Mouse (Mus musculus) hindbrain, embryonic 13.5 days (tissue): ENCODE measurements at regions not wholly inside any gene's neighbourhood (a gene's known extent, or its start where the extent isn't known, plus 50 kb on each side); places are given as distances from the start of the nearest gene placed in this dataset.
A peak's percentile ranks its signal among the peaks of the same experiment; 100 is the strongest.

ENCODE experiments used
- ATAC-seq: fragments of 200-750 bp; cut with Nextera tagmentation; 2 replicates; pipeline ENCODE4 v1.8.0; 2017; ENCODE audit warnings: moderate TSS enrichment; ENCODE audit not compliant: low FRiP score
- H3K27ac ChIP-seq: fragments of 300-500 bp; sonication (generic); 2 replicates; pipeline ENCODE4 v1.5.1; 2015; ENCODE audit warnings: inconsistent platforms, mild to moderate bottlenecking, moderate library complexity
- H3K27me3 ChIP-seq: fragments of 300-500 bp; sonication (generic); 2 replicates; pipeline ENCODE4 v1.6.1; 2015; ENCODE audit warnings: mild to moderate bottlenecking, inconsistent platforms
- H3K36me3 ChIP-seq: fragments of 300-500 bp; sonication (generic); 2 replicates; pipeline ENCODE4 v1.6.1; 2015; ENCODE audit warnings: mild to moderate bottlenecking, inconsistent platforms
- H3K4me1 ChIP-seq: fragments of 300-500 bp; sonication (generic); replicated peaks from 2 replicates; pipeline ENCODE4 v1.6.1; 2015; ENCODE audit warnings: inconsistent platforms
- H3K4me2 ChIP-seq: fragments of 300-500 bp; sonication (generic); 2 replicates; pipeline ENCODE4 v1.6.1; 2015; ENCODE audit warnings: inconsistent platforms, mild to moderate bottlenecking, moderate library complexity
- H3K4me3 ChIP-seq: fragments of 300-500 bp; sonication (generic); 2 replicates; pipeline ENCODE4 v1.5.1; 2015; ENCODE audit warnings: mild to moderate bottlenecking, inconsistent platforms
- H3K9ac ChIP-seq: fragments of 300-500 bp; sonication (generic); 2 replicates; pipeline ENCODE4 v1.6.1; 2015; ENCODE audit warnings: mild to moderate bottlenecking, inconsistent platforms
- H3K9me3 ChIP-seq: fragments of 300-500 bp; sonication (generic); 2 replicates; pipeline ENCODE4 v1.6.1; 2016; ENCODE audit warnings: inconsistent platforms
- WGBS: fragments of 180-500 bp; shearing (Covaris S2); methylation state at CpG from one replicate; pipeline ENCODE4 v1.1.7; 2015; 5-methylcytosine and 5-hydroxymethylcytosine counted together

- H3K9me3 ChIP-seq: 0 out of 2 replicates have a peak, but pooled peaks cover 4% of the 10 kb centered on the region
- 91% methylated on average over 3 of the region's 3 CpGs for WGBS
- ATAC-seq: no peak
- H3K4me3 ChIP-seq: no peak overlapping the region
- no peaks in the 10 kb centered on the region for H3K36me3 ChIP-seq
- H3K4me1 ChIP-seq: no peaks in the 10 kb centered on the region
- H3K27me3 ChIP-seq: no peaks in the 10 kb centered on the region
- no peak overlapping the region for H3K4me2 ChIP-seq
- no peak overlapping the region for H3K9ac ChIP-seq
- no peak overlapping the region for H3K27ac ChIP-seq
These were observed 86.2 kb upstream of the Kl start for GRCm38 (mm10) chr5:150866198-150866597.

DNA sequence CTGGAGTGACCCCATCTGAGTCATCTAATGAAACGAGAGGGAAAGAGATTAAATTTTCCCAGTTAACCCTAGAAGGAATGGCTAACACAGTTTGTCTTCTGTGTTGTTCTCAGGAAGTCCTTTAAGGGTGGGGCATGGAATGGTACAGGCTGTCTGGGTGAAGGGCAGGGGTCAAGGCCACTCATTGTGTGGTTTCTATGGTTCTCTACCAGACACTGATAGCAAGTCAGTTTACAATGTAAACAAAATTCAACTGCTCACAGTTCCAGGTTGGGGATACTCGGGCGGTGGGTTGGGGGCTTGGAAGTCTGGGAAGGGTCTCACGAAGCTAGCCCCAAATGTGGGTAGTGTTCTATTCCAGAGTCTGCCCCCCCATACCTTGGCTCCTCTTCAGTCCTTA, 82.5 kb upstream of the Kl start:
- Histone ChIP-seq H3K36me3 (no peaks in the 10 kb centered on the region), H3K27me3 (no peaks in the 10 kb centered on the region), H3K4me2 (no peak overlapping the region), H3K27ac (no peak overlapping the region), H3K9ac (no peak overlapping the region), H3K4me1 (no peaks in the 10 kb centered on the region), H3K9me3 (0 out of 2 replicates have a peak, but pooled peaks cover 4% of the 10 kb centered on the region), H3K4me3 (no peak overlapping the region)
- 73% methylated on average over 4 of the region's 4 CpGs for WGBS
- ATAC-seq: no peak

DNA sequence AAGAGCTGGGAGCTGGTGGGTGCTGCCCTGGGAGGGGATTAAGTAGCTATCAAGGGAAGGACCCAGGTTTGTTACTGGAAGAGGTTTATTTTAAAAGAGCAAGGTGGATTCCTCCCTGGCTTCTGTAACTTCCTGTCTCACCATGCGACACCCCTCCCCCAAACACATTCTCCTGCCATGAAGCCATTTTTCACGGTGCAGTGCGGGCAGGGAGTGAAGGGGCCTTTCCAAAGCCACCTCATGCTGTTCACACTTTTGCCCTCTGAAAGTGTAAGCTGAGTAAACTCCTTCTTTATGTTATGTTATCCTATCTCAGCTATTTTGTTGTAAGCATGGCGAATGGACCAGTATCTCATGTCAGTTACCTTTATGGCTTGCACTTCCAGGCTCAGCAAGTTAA, 73.6 kb upstream of the Kl start:
- H3K27me3 ChIP-seq: no peaks in the 10 kb centered on the region
- H3K4me2 ChIP-seq: no peak overlapping the region
- H3K9ac ChIP-seq: no peak overlapping the region
- H3K4me3 ChIP-seq: no peak overlapping the region
- H3K9me3 ChIP-seq: no peaks in the 10 kb centered on the region
- H3K4me1 ChIP-seq: peaks cover 4% of the 10 kb centered on the region; the same call in 1 of the 2 replicates
- ATAC-seq: no peak
- WGBS: 61% methylated on average over 4 of the region's 4 CpGs
- no peaks in the 10 kb centered on the region for H3K36me3 ChIP-seq
- H3K27ac ChIP-seq: no peak overlapping the region

GRCm38 (mm10) chr5:150883676-150884075, 68.7 kb upstream of the Kl start:
- 82% methylated on average over 2 of the region's 2 CpGs for WGBS

GRCm38 (mm10) chr5:150890086-150890485, 62.3 kb upstream of the Kl start:
- Histone ChIP-seq H3K9ac (no peak overlapping the region), H3K27me3 (no peaks in the 10 kb centered on the region), H3K4me3 (no peak overlapping the region), H3K36me3 (no peaks in the 10 kb centered on the region), H3K4me2 (no peak overlapping the region), H3K4me1 (peaks cover 11% of the 10 kb centered on the region), H3K27ac (no peak overlapping the region), H3K9me3 (no peaks in the 10 kb centered on the region)
- 87% methylated on average over 4 of the region's 4 CpGs for WGBS
- no peak for ATAC-seq

More at GRCm38 (mm10) chr5:150883676-150884075, 68.7 kb upstream of the Kl start:
- peaks cover 3% of the 10 kb centered on the region; the same call in 1 of the 2 replicates for H3K4me1 ChIP-seq
- no peaks in the 10 kb centered on the region for H3K27me3 ChIP-seq
- no peak for ATAC-seq
- no peaks in the 10 kb centered on the region for H3K9me3 ChIP-seq
- no peak overlapping the region for H3K27ac ChIP-seq
- no peaks in the 10 kb centered on the region for H3K36me3 ChIP-seq
- H3K4me2 ChIP-seq: no peak overlapping the region
- H3K4me3 ChIP-seq: no peak overlapping the region
- H3K9ac ChIP-seq: no peak overlapping the region

DNA sequence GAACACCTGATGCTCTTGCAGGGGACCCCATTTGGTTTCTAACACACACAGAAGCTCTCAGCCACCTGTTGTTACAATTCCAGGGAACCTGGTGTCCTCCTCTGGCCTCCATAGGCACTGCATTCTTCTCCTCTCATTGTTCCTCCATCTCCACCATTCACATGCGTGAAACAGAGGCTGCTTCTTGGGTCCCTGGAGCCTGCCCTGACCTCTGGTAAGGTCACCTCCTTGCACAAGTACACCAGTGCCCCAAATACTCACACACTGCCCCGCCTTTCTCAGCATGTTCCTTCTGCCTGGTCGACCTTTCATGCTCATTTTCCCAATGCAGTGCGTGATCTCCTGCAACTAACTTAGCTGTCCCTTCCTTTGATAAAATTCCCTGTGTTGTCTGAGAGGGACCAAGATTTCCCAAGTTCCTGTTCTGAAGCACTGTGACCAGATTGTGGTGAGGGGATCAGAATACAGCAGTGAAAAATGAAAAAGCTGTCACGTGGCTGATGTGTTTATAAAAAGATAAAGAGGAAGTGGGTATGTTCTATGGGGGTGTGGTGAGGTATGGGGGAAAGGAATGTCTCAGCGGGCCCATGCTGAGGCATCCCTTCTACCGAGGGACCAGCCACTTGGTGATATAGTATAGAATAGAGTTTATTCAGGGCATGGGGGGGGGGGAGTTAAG, 61.0 kb upstream of the Kl start:
- peaks cover 11% of the 10 kb centered on the region for H3K4me1 ChIP-seq
- H3K36me3 ChIP-seq: no peaks in the 10 kb centered on the region
- no peak overlapping the region for H3K9ac ChIP-seq
- H3K27ac ChIP-seq: no peak overlapping the region
- no peaks in the 10 kb centered on the region for H3K27me3 ChIP-seq
- ATAC-seq: no peak
- H3K4me2 ChIP-seq: no peak overlapping the region
- no peak overlapping the region for H3K4me3 ChIP-seq
- no peaks in the 10 kb centered on the region for H3K9me3 ChIP-seq
- 46% methylated on average over 7 of the region's 7 CpGs for WGBS

DNA sequence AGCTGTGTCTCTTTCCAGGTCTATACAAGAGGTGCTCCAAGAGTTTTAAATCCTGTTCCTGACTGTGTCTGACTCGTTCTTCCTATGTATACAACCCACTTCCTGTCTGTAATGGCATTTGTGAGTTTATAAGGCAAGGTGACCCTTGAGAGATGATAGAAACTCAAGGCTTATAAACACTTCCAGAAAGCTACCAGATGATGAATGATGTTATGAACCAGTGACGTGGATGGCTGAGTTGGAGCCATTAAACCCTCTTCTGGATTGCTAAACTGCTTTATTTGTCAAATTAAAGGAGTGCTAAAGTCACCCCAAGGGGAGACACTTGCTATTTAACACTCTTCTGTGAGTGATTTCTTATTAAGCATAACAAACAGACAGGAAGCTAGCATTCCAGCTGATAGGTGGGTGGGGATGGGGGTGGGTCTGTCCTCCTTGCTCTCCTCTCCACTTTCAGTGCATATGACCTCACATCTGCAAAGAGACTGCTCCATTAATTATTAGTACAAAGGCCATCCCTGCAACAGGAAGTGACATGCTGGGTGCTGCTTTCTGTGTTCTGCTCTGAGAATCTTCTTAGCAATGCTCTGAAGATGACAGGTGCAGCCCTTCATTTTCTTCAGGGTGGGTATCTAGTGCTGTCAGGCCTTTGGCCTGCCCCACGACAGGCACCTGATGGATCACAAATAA, 58.2 kb upstream of the Kl start:
- peaks cover 11% of the 10 kb centered on the region for H3K4me1 ChIP-seq
- ATAC-seq: peak; percentile 64; the same call in 1 of the 2 replicates
- H3K27me3 ChIP-seq: no peaks in the 10 kb centered on the region
- H3K36me3 ChIP-seq: no peaks in the 10 kb centered on the region
- peak overlapping the region; percentile 41 for H3K27ac ChIP-seq
- no peak overlapping the region for H3K4me2 ChIP-seq
- WGBS: 42% methylated on average over 3 of the region's 3 CpGs
- H3K4me3 ChIP-seq: no peak overlapping the region
- no peaks in the 10 kb centered on the region for H3K9me3 ChIP-seq
- no peak overlapping the region for H3K9ac ChIP-seq

DNA sequence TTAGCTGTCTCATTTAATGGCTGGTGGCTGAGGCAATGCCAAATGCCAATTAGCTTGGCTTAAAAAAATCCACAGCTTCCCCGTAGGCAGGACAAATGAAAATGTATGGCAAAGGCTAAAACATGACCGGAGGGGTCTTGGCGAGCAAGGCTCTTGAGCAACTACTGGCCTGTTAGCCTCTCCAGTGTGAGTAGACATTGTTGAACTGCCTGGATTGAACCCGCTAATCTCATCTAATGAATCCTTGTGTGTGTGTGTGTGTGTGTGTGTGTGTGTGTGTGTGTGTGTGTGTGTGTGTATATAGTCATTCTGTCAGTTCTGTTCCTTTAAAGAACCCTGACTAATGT, 57.7 kb upstream of the Kl start:
- Histone ChIP-seq H3K4me2 (no peak overlapping the region), H3K36me3 (no peaks in the 10 kb centered on the region), H3K9me3 (no peaks in the 10 kb centered on the region), H3K4me3 (no peak overlapping the region), H3K9ac (no peak overlapping the region), H3K4me1 (peaks cover 11% of the 10 kb centered on the region), H3K27me3 (no peaks in the 10 kb centered on the region), H3K27ac (peak overlapping the region; percentile 41)
- WGBS: 62% methylated on average over 4 of the region's 4 CpGs
- ATAC-seq: no peak

- Histone ChIP-seq H3K4me1 (peaks cover 14% of the 10 kb centered on the region), H3K9me3 (no peaks in the 10 kb centered on the region), H3K36me3 (no peaks in the 10 kb centered on the region), H3K9ac (no peak overlapping the region), H3K4me3 (no peak overlapping the region), H3K27ac (no peak overlapping the region), H3K4me2 (no peak overlapping the region), H3K27me3 (no peaks in the 10 kb centered on the region)
- no peak for ATAC-seq
- WGBS: 82% methylated on average over 3 of the region's 3 CpGs
These were observed 50.7 kb upstream of the Kl start for GRCm38 (mm10) chr5:150901661-150902060.
